Mouse (Mus musculus) frontal cortex, postnatal 25 days (tissue): Measurements from ENCODE around the gene B4galnt4.
A peak's percentile ranks its signal among the peaks of the same experiment; 100 is the strongest.

ENCODE experiments used
- DNase-seq, 2 experiments: peaks; one replicate each; pipeline ENCODE4 v3.0.0; 2022; ENCODE audit warnings: low spot score in 2 of 2

Gene B4galnt4

GRCm38 (mm10) chr7:141070058-141070862 is 9.4 kb downstream of the B4galnt4 start:
- DNase-seq: peak; percentile 58 to 72

- DNase-seq: no peak
These were observed 11.3 kb downstream of the B4galnt4 start for GRCm38 (mm10) chr7:141072017-141072745.

DNA sequence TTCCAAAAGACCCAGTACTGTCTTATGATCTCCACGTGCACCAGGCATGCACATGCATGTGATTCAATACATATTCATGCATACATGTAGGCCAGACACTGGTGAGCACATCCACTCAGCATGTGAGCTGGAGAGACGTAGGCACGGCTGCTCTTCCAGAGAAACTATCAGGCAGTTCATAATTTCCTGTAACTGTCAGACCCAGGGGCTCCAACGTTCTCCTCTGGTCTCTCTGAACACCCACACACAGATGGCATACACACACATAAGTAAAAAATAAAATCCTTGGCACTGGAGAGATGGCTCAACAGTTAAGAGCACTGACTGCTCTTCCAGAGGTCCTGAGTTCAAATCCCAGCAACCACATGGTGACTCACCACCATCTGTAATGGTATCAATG is 12.9 kb downstream of the B4galnt4 start:
- DNase-seq: no peak

DNA sequence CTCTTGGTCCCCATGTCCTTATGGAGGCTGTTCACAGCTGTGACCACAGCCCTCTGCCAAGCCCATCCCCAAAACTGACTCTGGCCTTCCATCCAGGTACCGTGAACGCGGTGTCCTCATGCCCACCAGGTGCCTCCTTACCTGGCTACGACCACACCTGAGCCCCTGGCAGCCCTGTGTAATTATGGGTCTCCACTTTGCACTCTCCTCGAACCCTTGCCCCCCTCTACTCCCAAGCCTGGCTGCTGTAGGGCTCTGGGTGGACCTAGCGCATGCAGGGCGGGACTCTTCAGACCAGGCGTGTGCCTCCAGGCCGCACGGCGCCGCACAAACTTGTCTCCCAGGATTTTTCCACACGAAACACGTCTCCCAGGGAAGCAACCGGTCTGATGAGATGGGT is 16.9 kb downstream of the B4galnt4 start, which contains the start of gene Pkp3:
TSS of gene Pkp3 (plus strand) at position 378 of the 400 bp plus-strand sequence.
- DNase-seq: no peak

DNA sequence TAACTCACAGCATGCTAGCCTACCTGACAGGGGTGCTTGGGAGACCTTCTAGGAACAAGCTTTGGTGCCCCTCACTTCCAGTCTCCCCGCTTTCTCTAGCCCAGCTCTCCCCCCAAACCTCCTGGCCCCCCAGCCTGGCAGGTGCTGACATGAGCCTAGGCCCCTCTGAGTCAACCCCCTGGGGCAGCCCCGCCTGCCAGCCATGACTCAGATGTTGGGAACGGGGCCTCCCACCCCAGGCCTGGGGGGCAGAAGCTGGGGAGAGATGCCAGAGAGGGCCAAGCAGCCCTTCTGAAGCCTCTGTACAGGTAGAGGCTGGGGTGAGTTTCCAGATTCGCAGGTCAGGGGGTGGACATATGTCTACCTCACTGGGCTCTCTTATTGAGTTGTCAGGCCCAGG is 18.0 kb downstream of the B4galnt4 start:
- no peak for DNase-seq

- DNase-seq: no peak
These were observed 18.9 kb downstream of the B4galnt4 start for GRCm38 (mm10) chr7:141079481-141080449.

DNA sequence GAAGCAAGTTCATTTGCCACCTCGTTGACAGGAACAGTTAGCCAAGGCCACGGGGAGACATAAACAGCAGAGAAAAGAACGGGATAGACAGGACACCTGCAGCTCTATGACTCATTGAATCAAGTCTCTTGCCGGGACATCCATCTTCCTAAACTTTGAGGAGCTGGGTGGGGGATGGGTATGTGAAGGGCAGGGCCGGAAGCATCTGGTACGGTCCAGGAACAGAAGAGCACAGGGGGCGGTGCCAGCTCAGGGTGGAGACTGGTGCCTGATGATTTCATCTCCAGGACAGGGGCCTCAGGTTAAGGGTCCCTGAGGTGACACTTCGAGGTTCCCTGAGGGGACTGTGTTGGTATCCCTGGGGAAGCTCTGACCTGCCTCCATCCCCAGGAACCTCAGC is 27.0 kb downstream of the B4galnt4 start:
- no peak for DNase-seq

- no peak for DNase-seq
These were observed 27.6 kb downstream of the B4galnt4 start for GRCm38 (mm10) chr7:141088473-141088872.

- no peak for DNase-seq
These were observed 29.3 kb downstream of the B4galnt4 start for GRCm38 (mm10) chr7:141090228-141090627.

GRCm38 (mm10) chr7:141092051-141092735 is 31.3 kb downstream of the B4galnt4 start:
- peak in 1 of 2 experiments; percentile 18 for DNase-seq

DNA sequence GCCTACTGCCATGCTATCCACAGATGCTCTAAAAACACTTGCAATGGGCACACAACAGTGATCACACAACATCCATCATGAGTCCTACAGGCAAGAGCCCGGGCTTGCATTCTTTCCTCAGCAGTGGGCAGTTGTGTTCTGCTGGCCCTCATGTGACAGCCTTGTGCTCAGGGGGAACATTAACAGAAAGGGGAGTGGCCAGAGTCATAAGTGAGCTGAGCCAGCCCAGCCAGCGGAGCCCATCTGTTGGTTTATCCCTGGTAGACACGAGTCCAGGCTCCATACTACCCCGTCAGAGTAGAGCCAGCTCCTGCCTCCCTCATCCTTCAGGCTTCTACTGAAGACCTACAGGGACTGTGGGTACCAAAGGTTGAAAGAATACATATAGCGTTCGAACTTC is 33.0 kb downstream of the B4galnt4 start:
- no peak for DNase-seq

- no peak for DNase-seq
These were observed 33.7 kb downstream of the B4galnt4 start for GRCm38 (mm10) chr7:141094487-141095205.

DNA sequence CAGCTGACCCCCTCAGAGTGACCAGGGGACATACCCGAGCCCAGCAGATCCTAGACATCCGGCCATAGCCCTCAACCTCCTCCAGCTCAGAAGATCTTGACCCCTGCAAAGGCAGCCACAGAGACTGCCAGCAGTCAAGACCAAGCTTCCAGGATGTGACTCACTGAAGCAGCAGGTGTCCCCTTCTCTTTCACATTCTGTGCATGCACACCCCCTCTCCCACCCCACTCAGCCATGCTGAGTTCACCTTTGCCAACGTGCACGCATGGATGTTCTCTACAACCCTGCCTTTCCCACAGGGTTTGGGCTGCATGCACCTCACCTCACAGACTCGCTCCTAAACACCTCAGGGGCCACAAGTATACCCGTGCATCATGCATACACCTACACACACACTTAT is 35.1 kb downstream of the B4galnt4 start:
- DNase-seq: no peak

GRCm38 (mm10) chr7:141096649-141097056 is 35.7 kb downstream of the B4galnt4 start:
- no peak for DNase-seq

GRCm38 (mm10) chr7:141097177-141097576 is 36.3 kb downstream of the B4galnt4 start:
- DNase-seq: no peak

- DNase-seq: no peak
These were observed 39.2 kb downstream of the B4galnt4 start, which contains the start of gene Sigirr for GRCm38 (mm10) chr7:141099911-141100691. Gene Sigirr, minus strand, starts transcription at chr7:141100572.

GRCm38 (mm10) chr7:141103161-141103560 is 42.3 kb downstream of the B4galnt4 start:
- no peak for DNase-seq

DNA sequence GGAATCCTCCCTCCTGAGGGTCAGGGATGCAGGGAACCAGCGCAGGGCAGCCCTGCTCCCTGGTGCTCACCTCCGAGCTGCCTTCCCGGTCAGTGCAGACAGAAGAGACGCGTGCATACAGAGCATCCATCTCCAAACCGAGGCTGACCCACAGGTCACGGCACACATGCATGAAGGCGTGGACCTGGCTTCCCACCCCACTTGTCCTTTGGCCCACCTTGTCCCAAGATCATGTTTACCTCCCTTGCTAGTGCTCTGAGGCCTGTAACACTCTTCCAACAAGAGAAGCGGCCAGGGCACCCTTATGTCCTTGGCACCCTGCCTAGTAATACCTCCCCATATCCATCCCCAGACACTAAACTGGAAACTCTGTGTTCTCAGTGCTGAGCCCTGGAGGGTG is 55.0 kb downstream of the B4galnt4 start:
- no peak for DNase-seq

DNA sequence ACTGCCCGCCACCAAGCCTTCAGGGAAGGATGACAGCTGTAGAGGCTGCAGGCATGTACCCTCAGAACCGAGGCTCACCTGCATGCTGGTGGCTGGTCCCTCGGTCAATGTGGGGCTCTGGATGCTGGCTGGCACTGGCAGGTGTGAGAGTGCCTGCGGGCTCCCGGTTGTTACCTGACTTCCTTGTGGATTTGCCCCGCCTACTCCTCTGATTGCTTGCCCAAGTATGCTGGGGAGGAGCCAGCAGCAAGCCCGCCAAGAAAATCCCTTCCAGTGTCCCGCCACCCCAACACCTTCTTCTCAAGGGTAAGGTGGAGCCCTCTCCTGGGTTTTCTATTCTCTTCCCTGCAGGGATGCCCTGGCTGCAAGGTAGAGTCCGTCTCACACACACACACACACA is 56.7 kb downstream of the B4galnt4 start, which contains the start of gene Ano9:
TSS of gene Ano9 (minus strand) at position 171 of the 400 bp plus-strand sequence.
- DNase-seq: no peak

DNA sequence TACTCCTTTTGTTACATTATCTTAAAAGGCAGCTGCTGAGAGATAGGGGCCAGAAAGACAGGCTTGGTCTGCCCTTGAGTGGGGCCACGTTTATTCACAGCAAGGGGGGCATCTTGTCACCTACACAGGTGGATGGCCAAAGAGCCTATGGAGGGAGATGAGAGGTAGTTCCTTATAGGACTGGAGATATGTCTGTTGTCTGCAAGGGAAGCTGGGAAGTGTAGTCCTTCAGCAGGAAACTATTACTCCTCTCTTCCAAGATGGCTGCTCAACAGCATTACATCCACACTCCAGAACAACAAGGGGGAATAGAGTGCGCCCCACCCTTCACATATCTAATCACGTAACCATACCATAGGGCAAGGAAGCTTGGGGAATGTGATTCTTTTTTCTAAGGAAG is 58.6 kb downstream of the B4galnt4 start:
- no peak for DNase-seq
